Mouse (Mus musculus) limb, embryonic 13.5 days (tissue): Measurements from ENCODE around the gene Gtf3c2. TPM values are rescaled to one million over a fixed set of nuclear protein-coding genes. Genes with fewer than 3 reads are reported as not detected.

Source experiments
- ATAC-seq: fragments of 200-750 bp; cut with Nextera tagmentation; 2 replicates; pipeline ENCODE4 v1.8.0; 2017; ENCODE audit warnings: low read depth, moderate number of reproducible peaks, moderate TSS enrichment; ENCODE audit not compliant: low FRiP score
- H3K27ac ChIP-seq: fragments of 300-500 bp; sonication (generic); 2 replicates; pipeline ENCODE4 v1.5.1; 2015; ENCODE audit warnings: inconsistent platforms, mild to moderate bottlenecking, moderate library complexity
- H3K27me3 ChIP-seq: fragments of 300-500 bp; sonication (generic); 2 replicates; pipeline ENCODE4 v1.6.1; 2015; ENCODE audit warnings: mild to moderate bottlenecking, inconsistent platforms
- H3K36me3 ChIP-seq: fragments of 300-500 bp; sonication (generic); 2 replicates; pipeline ENCODE4 v1.6.1; 2015; ENCODE audit warnings: inconsistent platforms, mild to moderate bottlenecking, moderate library complexity
- H3K4me1 ChIP-seq: fragments of 300-500 bp; sonication (generic); 2 replicates; pipeline ENCODE4 v1.6.1; 2015; ENCODE audit warnings: inconsistent platforms
- H3K4me2 ChIP-seq: fragments of 300-500 bp; sonication (generic); replicated peaks from 2 replicates; pipeline ENCODE4 v1.6.1; 2015; ENCODE audit warnings: inconsistent platforms, mild to moderate bottlenecking, moderate library complexity
- H3K4me3 ChIP-seq: fragments of 300-500 bp; sonication (generic); 2 replicates; pipeline ENCODE4 v1.5.1; 2015; ENCODE audit warnings: moderate library complexity, mild to moderate bottlenecking, inconsistent platforms
- H3K9ac ChIP-seq: fragments of 300-500 bp; sonication (generic); 2 replicates; pipeline ENCODE4 v1.6.1; 2015; ENCODE audit warnings: mild to moderate bottlenecking, inconsistent platforms
- H3K9me3 ChIP-seq: fragments of 300-500 bp; sonication (generic); 2 replicates; pipeline ENCODE4 v1.6.1; 2016; ENCODE audit warnings: inconsistent platforms
- WGBS: fragments of 180-500 bp; shearing (Covaris S2); methylation state at CpG from one replicate; pipeline ENCODE4 v1.1.7; 2015; 5-methylcytosine and 5-hydroxymethylcytosine counted together
- polyA plus RNA-seq: library from polyadenylated mRNA; unstranded; fragments of >200 nt; fragmentation: Nextera tagmentation; extraction: Ambion mirVana; gene quantifications from 2 replicates; pipeline ENCODE4 v1.2.1, GENCODE M21; 2015

Gene Gtf3c2
- polyA plus RNA-seq, 1 experiment from 2014 or later, result 92.4 TPM

DNA sequence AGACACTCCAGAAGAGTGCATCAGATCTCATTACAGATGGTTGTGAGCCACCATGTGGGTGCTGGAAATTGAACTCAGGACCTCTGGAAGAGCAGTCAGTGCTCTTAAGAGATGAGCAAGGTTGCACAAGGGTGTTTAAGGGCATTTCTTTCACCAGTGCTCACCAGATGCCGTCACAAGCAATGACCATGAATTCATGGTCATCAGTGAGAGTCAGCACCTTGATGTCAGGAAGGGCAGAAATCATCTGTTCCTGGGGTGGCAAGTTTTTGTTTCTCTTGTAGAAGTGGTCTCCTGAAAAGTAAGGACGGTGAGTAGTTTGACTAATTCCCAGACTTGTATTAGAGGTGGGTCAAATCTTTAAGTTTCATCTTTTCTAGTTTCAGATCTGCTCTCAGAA is 23.9 kb upstream of the Gtf3c2 start:
- Histone ChIP-seq H3K4me2 (no peak overlapping the region), H3K27me3 (no peaks in the 10 kb centered on the region), H3K4me3 (no peak overlapping the region), H3K36me3 (peaks cover 77% of the 10 kb centered on the region), H3K27ac (no peak overlapping the region), H3K4me1 (peaks cover 23% of the 10 kb centered on the region), H3K9me3 (peaks cover 6% of the 10 kb centered on the region), H3K9ac (no peak overlapping the region)
- ATAC-seq, result no peak
- WGBS, result 89% methylated on average over 2 of the region's 2 CpGs

DNA sequence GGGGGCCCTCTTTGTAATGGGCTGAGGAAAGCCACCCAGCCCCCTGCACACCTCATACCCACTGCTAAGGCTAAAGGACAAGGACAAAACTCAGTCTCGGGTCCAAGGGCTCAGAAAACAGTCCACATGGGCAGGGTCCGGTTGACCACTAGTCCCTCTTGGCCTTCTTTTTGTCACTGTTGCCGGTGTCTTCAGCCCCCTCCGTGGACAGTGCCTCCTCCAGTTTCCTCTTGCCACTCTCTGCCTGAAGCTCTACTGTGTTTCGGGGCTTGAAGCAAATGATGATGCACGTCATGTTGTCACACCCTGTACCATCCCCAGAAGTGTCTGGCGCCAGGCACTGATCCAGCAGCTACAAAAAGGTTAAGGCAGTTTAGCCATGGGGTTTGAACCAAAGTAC is 23.0 kb upstream of the Gtf3c2 start:
- WGBS, result 88% methylated on average over 7 of the region's 7 CpGs
- H3K9me3 ChIP-seq, result peaks cover 6% of the 10 kb centered on the region
- H3K4me1 ChIP-seq, result peaks cover 23% of the 10 kb centered on the region
- H3K27me3 ChIP-seq, result no peaks in the 10 kb centered on the region
- peak overlapping the region; percentile 71 for H3K9ac ChIP-seq
- H3K4me2 ChIP-seq, result peak overlapping the region; percentile 75
- no peak for ATAC-seq
- H3K27ac ChIP-seq, result peak overlapping the region; percentile 70; the same call in 1 of the 2 replicates
- H3K4me3 ChIP-seq, result peak overlapping the region; percentile 87
- peaks cover 81% of the 10 kb centered on the region for H3K36me3 ChIP-seq

DNA sequence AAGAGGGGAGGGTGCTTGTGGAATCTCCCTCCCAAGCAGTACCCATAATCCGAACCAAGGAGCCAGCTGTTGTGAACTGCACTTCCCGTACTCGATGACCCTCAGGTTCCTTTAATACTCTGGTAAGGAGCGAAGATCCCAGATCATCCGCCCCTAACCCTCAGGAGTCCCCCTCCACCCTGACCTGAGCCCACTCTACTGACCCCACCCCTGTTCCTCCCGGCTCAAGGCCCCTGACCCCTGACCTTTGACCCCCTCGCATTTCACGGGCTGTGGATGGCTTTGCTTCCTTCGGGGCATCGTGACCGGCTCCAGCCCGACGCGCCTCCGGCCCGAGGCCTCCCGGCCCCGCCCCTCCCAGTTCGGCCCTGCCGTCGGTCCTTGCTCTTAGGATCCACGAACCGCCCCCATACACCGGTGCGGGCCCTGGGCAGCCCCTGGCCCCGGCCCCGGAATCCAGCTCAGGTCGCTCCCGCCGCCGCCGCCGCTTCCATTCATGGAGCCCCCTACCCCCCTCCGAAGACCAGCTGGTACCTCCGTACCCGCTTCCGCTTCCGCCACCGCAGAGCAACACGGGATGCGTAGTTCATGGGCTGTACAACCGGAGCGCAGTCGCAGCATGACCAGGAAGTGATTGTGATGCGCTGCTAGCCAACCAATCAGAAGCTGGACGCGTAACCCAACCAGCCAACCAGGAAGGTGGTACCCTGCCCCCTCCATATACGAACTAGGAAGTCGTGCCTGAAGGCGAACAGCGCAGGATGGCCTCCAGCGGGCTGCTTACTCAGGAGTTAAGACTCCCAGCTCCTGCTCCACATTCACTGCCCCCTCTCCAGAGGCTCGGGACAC is 22.0 kb upstream of the Gtf3c2 start, which contains the start of gene Zfp513:
Gene Zfp513 (minus strand): TSS at position 562 of the 849 bp plus-strand sequence.
- Histone ChIP-seq H3K4me2 (peak within 1 kb of the TSS; percentile 88), H3K4me1 (peaks cover 23% of the 10 kb centered on the region), H3K9me3 (peaks cover 6% of the 10 kb centered on the region), H3K4me3 (peak within 1 kb of the TSS; percentile 87), H3K9ac (peak within 1 kb of the TSS; percentile 91), H3K27ac (peak within 1 kb of the TSS; percentile 73), H3K36me3 (peaks cover 81% of the 10 kb centered on the region), H3K27me3 (no peaks in the 10 kb centered on the region)
- under 1% methylated on average over 53 of the region's 53 CpGs for WGBS
- ATAC-seq, result peak; percentile 99

DNA sequence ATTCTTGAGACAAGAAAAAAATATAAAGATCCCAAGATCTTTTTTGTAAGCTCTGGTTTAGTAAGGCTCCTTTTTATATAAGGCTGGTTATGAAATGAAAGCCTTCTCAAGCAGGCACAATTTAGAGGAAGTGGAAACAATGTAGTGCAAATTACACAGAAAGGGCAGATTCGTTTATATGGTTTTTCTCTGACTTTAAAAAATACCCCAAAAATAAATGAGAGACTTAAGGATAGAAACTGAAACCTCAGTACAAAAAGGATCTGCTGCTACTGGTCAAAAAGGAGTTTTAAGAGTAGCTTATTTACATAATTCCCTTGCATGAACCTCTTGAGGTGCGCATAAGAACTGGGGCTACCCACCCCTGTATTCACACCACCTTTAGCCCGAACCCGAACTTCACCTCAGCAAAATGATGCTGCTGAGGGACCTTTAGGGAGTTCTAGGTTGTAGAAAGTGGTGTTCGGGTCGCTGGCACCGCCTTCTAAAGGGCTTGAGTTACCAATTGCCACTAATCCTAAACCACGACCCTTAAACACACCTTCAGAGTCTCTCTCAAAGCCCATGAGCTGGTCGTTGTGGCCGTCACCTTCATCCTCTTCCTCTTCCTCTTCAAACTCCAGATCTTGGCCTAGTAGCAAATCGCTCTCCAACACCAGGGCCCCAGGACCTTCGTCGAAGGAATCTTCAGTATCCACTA is 21.2 kb upstream of the Gtf3c2 start:
- peak overlapping the region; percentile 73 for H3K27ac ChIP-seq
- peak overlapping the region; percentile 88 for H3K4me2 ChIP-seq
- peaks cover 23% of the 10 kb centered on the region for H3K4me1 ChIP-seq
- H3K9me3 ChIP-seq, result peaks cover 6% of the 10 kb centered on the region
- H3K36me3 ChIP-seq, result peaks cover 83% of the 10 kb centered on the region
- no peak for ATAC-seq
- no peaks in the 10 kb centered on the region for H3K27me3 ChIP-seq
- peak overlapping the region; percentile 87 for H3K4me3 ChIP-seq
- WGBS, result 17% methylated on average over 13 of the region's 13 CpGs
- peak overlapping the region; percentile 91 for H3K9ac ChIP-seq

DNA sequence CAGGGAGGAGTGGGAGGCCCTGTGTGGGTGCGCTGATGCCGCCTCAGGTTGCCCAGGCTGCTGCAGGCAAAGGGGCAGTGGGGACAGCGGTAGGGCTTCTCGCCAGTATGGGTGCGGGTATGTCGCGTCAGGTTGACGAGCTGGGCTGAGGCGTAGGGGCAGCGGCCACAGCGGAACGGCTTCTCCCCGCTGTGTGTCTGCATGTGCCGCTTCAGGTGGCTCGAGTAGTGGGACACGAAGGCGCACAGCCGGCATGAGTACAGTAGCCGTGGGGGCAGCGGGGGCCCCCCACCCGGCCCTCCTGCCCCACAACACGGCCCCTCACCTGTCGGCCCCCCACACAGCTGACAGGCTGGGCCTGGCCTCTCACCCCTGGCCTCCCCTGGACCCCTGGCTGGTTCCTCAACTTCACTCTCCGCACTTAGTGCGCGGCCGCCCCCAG is 20.4 kb upstream of the Gtf3c2 start:
- Histone ChIP-seq H3K36me3 (peaks cover 83% of the 10 kb centered on the region), H3K4me1 (peaks cover 23% of the 10 kb centered on the region), H3K9me3 (peaks cover 6% of the 10 kb centered on the region), H3K27ac (no peak overlapping the region), H3K9ac (peak overlapping the region; percentile 27), H3K4me2 (peak overlapping the region; percentile 88), H3K4me3 (peak overlapping the region; percentile 87), H3K27me3 (no peaks in the 10 kb centered on the region)
- no peak for ATAC-seq
- WGBS, result 88% methylated on average over 27 of the region's 27 CpGs

DNA sequence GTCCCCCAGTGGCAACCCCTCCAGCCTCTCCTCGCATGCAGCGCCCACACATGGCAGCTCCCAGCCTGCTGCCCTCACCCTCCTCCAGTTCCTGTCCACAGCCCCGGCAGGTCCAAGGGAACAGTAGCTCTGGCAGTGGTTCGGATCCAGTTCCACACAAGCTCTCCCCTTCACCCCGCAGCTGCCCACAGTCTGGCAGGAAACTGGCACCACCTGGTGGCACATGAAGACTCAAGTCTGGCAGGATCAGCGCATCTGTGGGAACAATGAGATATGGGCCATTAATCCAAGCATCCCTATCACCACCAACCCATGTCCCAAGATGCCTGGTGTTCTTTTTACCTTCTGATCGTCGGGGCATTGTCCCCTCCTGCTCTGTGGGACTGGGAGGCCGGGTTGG is 19.9 kb upstream of the Gtf3c2 start:
- Histone ChIP-seq H3K27ac (no peak overlapping the region), H3K9ac (peak overlapping the region; percentile 27), H3K4me2 (no peak overlapping the region), H3K36me3 (peaks cover 83% of the 10 kb centered on the region), H3K9me3 (peaks cover 6% of the 10 kb centered on the region), H3K4me3 (peak overlapping the region; percentile 87), H3K4me1 (peaks cover 23% of the 10 kb centered on the region), H3K27me3 (no peaks in the 10 kb centered on the region)
- 88% methylated on average over 9 of the region's 9 CpGs for WGBS
- no peak for ATAC-seq

DNA sequence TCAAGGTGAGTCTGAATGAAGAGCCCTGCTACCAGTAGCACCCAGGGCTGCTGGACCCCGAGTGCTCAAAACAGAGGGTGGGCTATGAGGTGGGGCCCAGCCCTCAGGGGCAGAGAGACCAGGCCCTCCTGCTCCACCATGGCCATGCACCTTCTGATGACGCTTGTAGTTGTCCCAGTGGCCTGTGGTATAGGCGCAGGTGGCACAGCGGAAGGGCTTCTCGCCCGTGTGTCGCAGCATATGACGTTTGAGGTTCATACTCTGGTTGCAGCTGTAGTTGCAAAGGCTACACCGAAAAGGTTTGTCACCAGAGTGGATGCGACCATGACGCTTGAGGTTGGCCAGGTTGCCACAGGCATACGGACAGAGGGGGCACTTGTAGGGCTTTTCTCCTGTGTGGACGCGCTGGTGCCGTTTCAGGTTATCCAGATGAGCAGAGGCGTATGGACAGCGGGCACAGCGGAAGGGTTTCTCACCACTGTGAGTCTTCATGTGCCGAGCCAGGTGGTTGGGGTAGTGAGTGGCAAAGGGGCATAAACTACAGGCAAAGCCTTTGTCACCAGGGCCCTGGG is 19.5 kb upstream of the Gtf3c2 start:
- Histone ChIP-seq H3K4me2 (no peak overlapping the region), H3K4me1 (peaks cover 27% of the 10 kb centered on the region), H3K9ac (no peak overlapping the region), H3K36me3 (peaks cover 83% of the 10 kb centered on the region), H3K4me3 (no peak overlapping the region), H3K27ac (no peak overlapping the region), H3K27me3 (no peaks in the 10 kb centered on the region), H3K9me3 (peaks cover 6% of the 10 kb centered on the region)
- 91% methylated on average over 19 of the region's 19 CpGs for WGBS
- no peak for ATAC-seq

DNA sequence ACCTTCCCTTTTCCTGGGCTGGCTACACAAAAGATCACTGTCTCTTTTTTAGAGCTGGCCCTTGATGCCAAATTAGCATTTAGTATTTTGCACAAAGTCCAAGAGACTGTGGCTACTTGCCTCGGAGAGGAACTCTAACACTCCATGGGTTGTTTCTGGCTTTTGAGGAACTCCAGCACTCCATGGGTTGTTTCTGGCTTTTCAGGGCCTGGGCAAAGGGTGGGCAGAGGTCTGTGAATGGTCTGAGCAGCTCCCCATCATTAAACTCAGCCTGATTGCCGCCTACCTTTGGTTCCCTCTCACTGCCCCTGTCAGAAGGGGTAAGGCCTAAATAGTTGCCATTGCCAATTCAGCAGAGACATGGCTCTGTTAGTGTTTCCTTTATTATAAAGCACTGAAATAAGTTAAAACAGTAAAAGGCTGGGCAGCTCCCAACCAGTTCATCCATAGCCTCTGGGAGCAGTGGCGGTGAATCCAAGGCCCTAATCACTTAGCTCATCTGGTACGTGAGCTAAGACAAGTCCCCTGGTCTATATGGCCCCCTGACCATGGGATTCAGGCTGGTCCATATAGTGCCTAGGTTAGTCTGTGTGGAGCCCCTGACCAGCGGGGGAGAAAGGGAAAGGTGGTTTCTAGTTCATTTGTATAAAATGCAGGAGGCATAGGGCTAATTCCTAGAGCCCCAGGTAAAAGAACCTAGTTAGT is 18.8 kb upstream of the Gtf3c2 start:
- ATAC-seq, result no peak
- Histone ChIP-seq H3K9me3 (peaks cover 6% of the 10 kb centered on the region), H3K4me2 (no peak overlapping the region), H3K27me3 (no peaks in the 10 kb centered on the region), H3K27ac (no peak overlapping the region), H3K36me3 (peaks cover 77% of the 10 kb centered on the region), H3K4me1 (peaks cover 33% of the 10 kb centered on the region), H3K9ac (no peak overlapping the region), H3K4me3 (no peak overlapping the region)
- 85% methylated on average over 5 of the region's 5 CpGs for whole genome bisulfite sequencing

DNA sequence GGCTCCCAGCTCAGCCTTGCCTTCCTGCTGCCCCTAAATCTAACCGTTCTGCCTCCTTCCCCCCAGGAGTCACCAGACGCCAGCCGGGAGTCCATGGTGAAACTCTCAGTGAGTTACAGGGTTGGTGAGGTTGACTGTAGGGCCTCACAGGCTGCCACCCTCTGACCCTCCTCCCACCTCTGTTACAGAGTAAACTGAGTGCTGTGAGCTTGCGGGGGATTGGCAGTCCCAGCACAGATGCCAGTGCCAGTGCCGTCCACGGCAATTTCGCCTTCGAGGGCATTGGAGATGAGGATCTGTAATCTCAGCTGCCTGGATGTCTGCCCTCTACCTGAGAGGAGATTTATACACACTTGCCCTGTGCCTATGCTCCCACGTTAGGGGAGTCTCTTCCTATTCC is 18.2 kb upstream of the Gtf3c2 start:
- no peak for ATAC-seq
- WGBS, result 85% methylated on average over 9 of the region's 9 CpGs
- peaks cover 71% of the 10 kb centered on the region for H3K36me3 ChIP-seq

DNA sequence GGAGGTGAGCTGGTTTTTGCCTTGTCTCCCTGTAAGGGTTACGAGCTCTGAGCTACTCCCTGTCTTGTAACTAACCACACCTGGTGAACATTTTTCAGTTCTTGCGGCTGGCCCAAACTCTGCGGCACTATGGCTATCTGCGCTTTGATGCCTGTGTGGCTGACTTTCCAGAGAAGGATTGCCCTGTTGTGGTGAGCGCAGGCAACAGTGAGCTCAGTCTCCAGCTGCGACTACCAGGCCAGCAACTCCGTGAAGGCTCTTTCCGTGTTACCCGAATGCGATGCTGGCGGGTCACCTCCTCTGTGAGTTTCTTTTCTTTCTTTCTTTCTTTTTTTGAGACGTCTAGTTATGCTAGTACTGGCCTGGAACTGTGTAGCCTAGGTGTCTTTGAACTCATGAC is 17.1 kb upstream of the Gtf3c2 start:
- ATAC-seq, result no peak
- Histone ChIP-seq H3K36me3 (peaks cover 62% of the 10 kb centered on the region), H3K4me2 (no peak overlapping the region), H3K9ac (no peak overlapping the region), H3K4me3 (no peak overlapping the region), H3K27ac (no peak overlapping the region), H3K27me3 (no peaks in the 10 kb centered on the region), H3K4me1 (peaks cover 29% of the 10 kb centered on the region), H3K9me3 (peaks cover 6% of the 10 kb centered on the region)
- WGBS, result 91% methylated on average over 12 of the region's 12 CpGs

More for the DNA sequence above, 18.2 kb upstream of the Gtf3c2 start:
- Histone ChIP-seq H3K4me2 (no peak overlapping the region), H3K4me1 (peaks cover 34% of the 10 kb centered on the region), H3K27ac (no peak overlapping the region), H3K4me3 (no peak overlapping the region), H3K27me3 (no peaks in the 10 kb centered on the region), H3K9me3 (peaks cover 6% of the 10 kb centered on the region), H3K9ac (no peak overlapping the region)

DNA sequence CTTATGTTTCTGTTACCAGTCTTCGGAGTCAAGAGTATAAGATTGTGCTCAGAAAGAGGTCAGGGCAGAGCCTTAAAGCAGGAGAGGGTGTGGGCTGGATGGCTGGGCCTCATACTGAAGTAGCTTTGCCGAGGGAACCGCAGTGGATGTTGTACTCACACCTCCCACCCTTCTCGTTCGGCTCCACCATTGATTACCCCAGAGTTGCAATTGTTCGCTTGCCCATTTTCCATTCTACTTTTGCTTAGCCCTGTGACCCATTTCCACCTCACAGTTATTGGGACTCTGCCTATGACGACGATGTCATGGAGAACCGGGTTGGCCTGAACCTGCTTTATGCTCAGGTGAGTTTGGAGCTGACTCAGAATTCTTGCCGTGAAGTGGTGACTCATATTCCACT is 16.3 kb upstream of the Gtf3c2 start:
- no peaks in the 10 kb centered on the region for H3K27me3 ChIP-seq
- peaks cover 65% of the 10 kb centered on the region for H3K36me3 ChIP-seq
- no peak overlapping the region for H3K4me3 ChIP-seq
- H3K4me2 ChIP-seq, result no peak overlapping the region
- H3K4me1 ChIP-seq, result peaks cover 36% of the 10 kb centered on the region
- 93% methylated on average over 10 of the region's 10 CpGs for WGBS
- H3K9me3 ChIP-seq, result peaks cover 6% of the 10 kb centered on the region
- no peak overlapping the region for H3K9ac ChIP-seq
- H3K27ac ChIP-seq, result no peak overlapping the region
- no peak for ATAC-seq
